Mouse (Mus musculus) brain, embryonic 14.5 days (tissue): ENCODE measurements at regions not wholly inside any gene's neighbourhood (a gene's known extent, or its start where the extent isn't known, plus 50 kb on each side); places are given as distances from the start of the nearest gene placed in this dataset.

Experiments
- DNase-seq: peaks from one replicate; pipeline ENCODE4 v3.0.0-alpha.2; 2011; ENCODE audit warnings: low read depth
- CTCF ChIP-seq: fragments of 200-500 bp; IDR thresholded peaks from 2 replicates; pipeline ENCODE4 v1.5.1; 2012; ENCODE audit warnings: inconsistent platforms, mild to moderate bottlenecking, moderate library complexity, borderline replicate concordance; ENCODE audit not compliant: insufficient read depth, insufficient read length; ENCODE audit errors: extremely low read depth
- POLR2A ChIP-seq: fragments of 200-500 bp; IDR thresholded peaks from 2 replicates; pipeline ENCODE4 v1.6.1; 2012; ENCODE audit warnings: mild to moderate bottlenecking, inconsistent platforms, borderline replicate concordance; ENCODE audit not compliant: poor library complexity, insufficient read depth, insufficient read length, severe bottlenecking; ENCODE audit errors: extremely low read depth

GRCm38 (mm10) chr7:73594492-73595139 is 53.0 kb upstream of the Chd2 start:
- DNase-seq = peak; percentile 89
- no peak for TF ChIP-seq POLR2A
- TF ChIP-seq CTCF = no peak

- TF ChIP-seq CTCF = no peak
- no peak for TF ChIP-seq POLR2A
- no peak for DNase-seq
Observed at GRCm38 (mm10) chr7:73593645-73594385, 52.2 kb upstream of the Chd2 start.

GRCm38 (mm10) chr7:73592857-73593256 is 51.2 kb upstream of the Chd2 start:
- TF ChIP-seq CTCF (no peak), POLR2A (no peak)

More at GRCm38 (mm10) chr7:73592857-73593256, 51.2 kb upstream of the Chd2 start:
- no peak for DNase-seq
